Mouse (Mus musculus) midbrain, embryonic 14.5 days (tissue): ENCODE results near the gene Pigg. TPM values are rescaled to one million over a fixed set of nuclear protein-coding genes. Genes with fewer than 3 reads are reported as not detected.

ENCODE experiments used
- ATAC-seq: fragments of 200-750 bp; cut with Nextera tagmentation; 2 replicates; pipeline ENCODE4 v1.8.0; 2017; ENCODE audit warnings: moderate number of reproducible peaks, moderate library complexity; ENCODE audit not compliant: low FRiP score, low TSS enrichment
- DNase-seq: peaks from one replicate; pipeline ENCODE4 v3.0.0-alpha.2; 2015
- H3K27ac ChIP-seq: fragments of 300-500 bp; sonication (generic); replicated peaks from 2 replicates; pipeline ENCODE4 v1.5.1; 2014; ENCODE audit warnings: mild to moderate bottlenecking, low read depth, low read length, moderate library complexity
- H3K27me3 ChIP-seq: fragments of 300-500 bp; sonication (generic); 2 replicates; pipeline ENCODE4 v1.6.1; 2014; ENCODE audit warnings: low read length, control low read depth, mixed read lengths; ENCODE audit not compliant: control insufficient read depth, insufficient read depth
- H3K36me3 ChIP-seq: fragments of 300-500 bp; sonication (generic); 2 replicates; pipeline ENCODE4 v1.6.1; 2014; ENCODE audit warnings: low read length, control low read depth; ENCODE audit not compliant: control insufficient read depth, insufficient read depth
- H3K4me1 ChIP-seq: fragments of 300-500 bp; sonication (generic); 2 replicates; pipeline ENCODE4 v1.6.1; 2014; ENCODE audit warnings: mild to moderate bottlenecking, antibody characterized with exemption, low read length, control low read depth; ENCODE audit not compliant: control insufficient read depth, insufficient read depth
- H3K4me2 ChIP-seq: fragments of 300-500 bp; sonication (generic); 2 replicates; pipeline ENCODE4 v1.6.1; 2014; ENCODE audit warnings: mild to moderate bottlenecking, low read length, moderate library complexity
- H3K4me3 ChIP-seq: fragments of 300-500 bp; sonication (generic); replicated peaks from 2 replicates; pipeline ENCODE4 v1.5.1; 2014; ENCODE audit warnings: low read depth, low read length
- H3K9ac ChIP-seq: fragments of 300-500 bp; sonication (generic); replicated peaks from 2 replicates; pipeline ENCODE4 v1.6.1; 2014; ENCODE audit warnings: mild to moderate bottlenecking, low read length, moderate library complexity
- H3K9me3 ChIP-seq: fragments of 300-500 bp; sonication (generic); 2 replicates; pipeline ENCODE4 v1.6.1; 2016; ENCODE audit warnings: low read length, control low read depth, mixed read lengths; ENCODE audit not compliant: control insufficient read depth
- WGBS: fragments of 180-500 bp; shearing (Covaris S2); extraction: QIAGEN DNeasy Blood & Tissue Kit; methylation state at CpG from one replicate; pipeline ENCODE4 v1.1.7; 2014; 5-methylcytosine and 5-hydroxymethylcytosine counted together
- polyA plus RNA-seq: library from polyadenylated mRNA; unstranded; fragments of >200 nt; fragmentation: Nextera tagmentation; extraction: Ambion mirVana; gene quantifications from 2 replicates; pipeline ENCODE4 v1.2.1, GENCODE M21; 2014

The Pigg gene
- polyA plus RNA-seq, 1 experiment from 2014 or later, result 2.9 TPM

- Histone ChIP-seq H3K27me3 (peaks cover 75% of the 10 kb centered on the region), H3K9me3 (no peaks in the 10 kb centered on the region), H3K9ac (peak overlapping the region; percentile 68), H3K4me3 (peak overlapping the region; percentile 61), H3K4me1 (peaks cover 19% of the 10 kb centered on the region), H3K4me2 (peak overlapping the region; percentile 69), H3K27ac (no peak overlapping the region), H3K36me3 (no peaks in the 10 kb centered on the region)
- DNase-seq (peak; percentile 56), ATAC-seq (no peak)
- WGBS, result 3% methylated on average over 60 of the region's 60 CpGs
Observed at GRCm38 (mm10) chr5:108366328-108366983, 54.0 kb downstream of the Pigg start.

GRCm38 (mm10) chr5:108366984-108367841 is 54.8 kb downstream of the Pigg start:
- no peaks in the 10 kb centered on the region for H3K36me3 ChIP-seq
- H3K27me3 ChIP-seq, result peaks cover 80% of the 10 kb centered on the region
- peaks cover 19% of the 10 kb centered on the region for H3K4me1 ChIP-seq
- H3K9me3 ChIP-seq, result no peaks in the 10 kb centered on the region
- WGBS, result under 1% methylated on average over 85 of the region's 100 CpGs
- H3K27ac ChIP-seq, result 0 out of 2 replicates have a peak overlapping the region, but pooled peaks have one; percentile 8
- H3K9ac ChIP-seq, result peak overlapping the region; percentile 68
- peak overlapping the region; percentile 61 for H3K4me3 ChIP-seq
- H3K4me2 ChIP-seq, result peak overlapping the region; percentile 69
- ATAC-seq, result peak; percentile 55
- DNase-seq, result peak; percentile 72

GRCm38 (mm10) chr5:108367871-108368332 is 55.5 kb downstream of the Pigg start, which contains the start of gene Gm42517:
Gm42517 (minus strand) TSS chr5:108367922.
- Histone ChIP-seq H3K36me3 (no peaks in the 10 kb centered on the region), H3K9me3 (no peaks in the 10 kb centered on the region), H3K4me3 (peak within 1 kb of the TSS; percentile 61), H3K4me1 (peaks cover 19% of the 10 kb centered on the region), H3K4me2 (peak within 1 kb of the TSS; percentile 69), H3K27ac (0 out of 2 replicates have a peak within 1 kb of the TSS, but pooled peaks have one; percentile 8), H3K9ac (peak within 1 kb of the TSS; percentile 68), H3K27me3 (peaks cover 80% of the 10 kb centered on the region)
- peak; percentile 51; the same call in 1 of the 2 replicates for ATAC-seq
- DNase-seq, result peak; percentile 25
- 4% methylated on average over 27 of the region's 36 CpGs for WGBS

- H3K4me2 ChIP-seq, result peak overlapping the region; percentile 69
- no peak for DNase-seq
- WGBS, result 7% methylated on average over 6 of the region's 6 CpGs
- H3K9me3 ChIP-seq, result no peaks in the 10 kb centered on the region
- peaks cover 80% of the 10 kb centered on the region for H3K27me3 ChIP-seq
- H3K4me1 ChIP-seq, result peaks cover 19% of the 10 kb centered on the region
- ATAC-seq, result no peak
- H3K9ac ChIP-seq, result peak overlapping the region; percentile 24; the same call in 1 of the 2 replicates
- no peak overlapping the region for H3K27ac ChIP-seq
- H3K36me3 ChIP-seq, result no peaks in the 10 kb centered on the region
- peak overlapping the region; percentile 61 for H3K4me3 ChIP-seq
Observed at GRCm38 (mm10) chr5:108368446-108368845, 56.0 kb downstream of the Pigg start.

GRCm38 (mm10) chr5:108368851-108369621 is 56.6 kb downstream of the Pigg start:
- under 1% methylated on average over 49 of the region's 49 CpGs for WGBS
- DNase-seq, result peak; percentile 71
- H3K4me1 ChIP-seq, result peaks cover 19% of the 10 kb centered on the region
- no peak overlapping the region for H3K27ac ChIP-seq
- peak overlapping the region; percentile 69 for H3K4me2 ChIP-seq
- peak overlapping the region; percentile 24; the same call in 1 of the 2 replicates for H3K9ac ChIP-seq
- no peaks in the 10 kb centered on the region for H3K36me3 ChIP-seq
- peak overlapping the region; percentile 61 for H3K4me3 ChIP-seq
- H3K9me3 ChIP-seq, result no peaks in the 10 kb centered on the region
- peaks cover 74% of the 10 kb centered on the region for H3K27me3 ChIP-seq
- no peak for ATAC-seq

GRCm38 (mm10) chr5:108369964-108370363 is 57.6 kb downstream of the Pigg start:
- no peak for ATAC-seq
- 3% methylated on average over 6 of the region's 6 CpGs for WGBS
- Histone ChIP-seq H3K9ac (no peak overlapping the region), H3K27me3 (peaks cover 65% of the 10 kb centered on the region), H3K9me3 (no peaks in the 10 kb centered on the region), H3K4me3 (no peak overlapping the region), H3K4me2 (no peak overlapping the region), H3K27ac (no peak overlapping the region), H3K4me1 (peaks cover 19% of the 10 kb centered on the region), H3K36me3 (no peaks in the 10 kb centered on the region)
- no peak for DNase-seq

- DNase-seq (no peak), ATAC-seq (no peak)
- no peaks in the 10 kb centered on the region for H3K9me3 ChIP-seq
- no peak overlapping the region for H3K4me2 ChIP-seq
- peaks cover 2% of the 10 kb centered on the region; the same call in 1 of the 2 replicates for H3K4me1 ChIP-seq
- no peak overlapping the region for H3K9ac ChIP-seq
- no peak overlapping the region for H3K4me3 ChIP-seq
- H3K27me3 ChIP-seq, result peaks cover 28% of the 10 kb centered on the region
- no peaks in the 10 kb centered on the region for H3K36me3 ChIP-seq
- no peak overlapping the region for H3K27ac ChIP-seq
- WGBS, result 75% methylated on average over 5 of the region's 5 CpGs
Observed at GRCm38 (mm10) chr5:108374079-108374478, 61.7 kb downstream of the Pigg start.

GRCm38 (mm10) chr5:108376059-108376458 is 63.6 kb downstream of the Pigg start:
- Histone ChIP-seq H3K36me3 (no peaks in the 10 kb centered on the region), H3K9ac (no peak overlapping the region), H3K4me1 (no peaks in the 10 kb centered on the region), H3K27ac (no peak overlapping the region), H3K4me2 (no peak overlapping the region), H3K27me3 (peaks cover 8% of the 10 kb centered on the region), H3K4me3 (no peak overlapping the region), H3K9me3 (no peaks in the 10 kb centered on the region)
- WGBS, result 78% methylated on average over 1 of the region's 1 CpGs
- no peak for DNase-seq
- no peak for ATAC-seq
